Mouse (Mus musculus) heart, embryonic 15.5 days (tissue): Measurements from ENCODE around the gene Agxt. TPM values are rescaled to one million over a fixed set of nuclear protein-coding genes. Genes with fewer than 3 reads are reported as not detected.

ENCODE experiments used
- ATAC-seq: fragments of 200-750 bp; cut with Nextera tagmentation; replicated peaks from 2 replicates; pipeline ENCODE4 v1.8.0; 2017; ENCODE audit warnings: low read depth, moderate TSS enrichment; ENCODE audit not compliant: insufficient number of reproducible peaks, insufficient read depth, low FRiP score
- H3K27ac ChIP-seq: fragments of 300-500 bp; sonication (generic); 2 replicates; pipeline ENCODE4 v1.5.1; 2015; ENCODE audit warnings: mild to moderate bottlenecking, inconsistent platforms
- H3K27me3 ChIP-seq: fragments of 300-500 bp; sonication (generic); 2 replicates; pipeline ENCODE4 v1.6.1; 2015; ENCODE audit warnings: inconsistent platforms
- H3K36me3 ChIP-seq: fragments of 300-500 bp; sonication (generic); 2 replicates; pipeline ENCODE4 v1.6.1; 2015; ENCODE audit warnings: mild to moderate bottlenecking, inconsistent platforms
- H3K4me1 ChIP-seq: fragments of 300-500 bp; sonication (generic); replicated peaks from 2 replicates; pipeline ENCODE4 v1.6.1; 2015; ENCODE audit warnings: inconsistent platforms
- H3K4me2 ChIP-seq: fragments of 300-500 bp; sonication (generic); 2 replicates; pipeline ENCODE4 v1.6.1; 2015; ENCODE audit warnings: inconsistent platforms, mild to moderate bottlenecking, moderate library complexity
- H3K4me3 ChIP-seq: fragments of 300-500 bp; sonication (generic); 2 replicates; pipeline ENCODE4 v1.5.1; 2015; ENCODE audit warnings: mild to moderate bottlenecking, inconsistent platforms
- H3K9ac ChIP-seq: fragments of 300-500 bp; sonication (generic); 2 replicates; pipeline ENCODE4 v1.6.1; 2015; ENCODE audit warnings: mild to moderate bottlenecking, inconsistent platforms
- H3K9me3 ChIP-seq: fragments of 300-500 bp; sonication (generic); replicated peaks from 2 replicates; pipeline ENCODE4 v1.6.1; 2016; ENCODE audit warnings: inconsistent platforms
- WGBS: fragments of 180-500 bp; shearing (Covaris S2); methylation state at CpG from one replicate; pipeline ENCODE4 v1.1.7; 2015; ENCODE audit warnings: mixed read lengths; 5-methylcytosine and 5-hydroxymethylcytosine counted together
- polyA plus RNA-seq: library from polyadenylated mRNA; unstranded; fragments of >200 nt; fragmentation: Nextera tagmentation; extraction: Ambion mirVana; gene quantifications from 2 replicates; pipeline ENCODE4 v1.2.1, GENCODE M21; 2015

The Agxt gene
- polyA plus RNA-seq, 1 experiment from 2014 or later = not detected

DNA sequence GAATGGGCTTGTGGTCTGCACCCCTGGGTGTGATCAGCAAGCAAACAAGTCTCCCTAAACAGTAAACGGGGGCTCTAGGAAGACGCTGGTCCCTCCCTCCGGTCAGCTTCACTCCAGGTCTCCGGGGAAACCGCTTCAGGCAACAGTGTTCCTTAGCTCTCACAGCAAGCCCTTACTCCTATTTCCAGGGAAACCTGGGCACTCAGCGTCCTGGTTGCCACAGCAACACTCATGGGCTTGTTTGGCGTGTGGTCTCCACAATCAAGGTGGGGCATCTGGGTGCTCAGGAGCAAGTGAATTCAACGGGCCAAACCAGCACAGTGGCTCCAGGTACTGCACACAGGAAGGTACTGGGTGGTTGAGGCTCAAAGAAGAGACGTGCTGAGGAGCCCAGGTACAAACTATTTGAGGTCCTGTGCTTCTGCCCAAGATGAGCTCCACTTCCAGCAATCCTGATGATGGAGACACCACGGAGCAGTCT, 33.3 kb downstream of the Agxt start, which contains the start of gene Crocc2:
Gene Crocc2 (plus strand): TSS at position 431 of the 481 bp plus-strand sequence.
- Histone ChIP-seq H3K27me3 (peaks cover 53% of the 10 kb centered on the region), H3K36me3 (no peaks in the 10 kb centered on the region), H3K4me2 (no peak within 1 kb of the TSS), H3K9ac (no peak within 1 kb of the TSS), H3K4me1 (no peaks in the 10 kb centered on the region), H3K27ac (no peak within 1 kb of the TSS), H3K4me3 (no peak within 1 kb of the TSS), H3K9me3 (no peaks in the 10 kb centered on the region)
- WGBS = 49% methylated on average over 10 of the region's 10 CpGs
- ATAC-seq = no peak

GRCm38 (mm10) chr1:93173665-93174064, 38.6 kb downstream of the Agxt start:
- Histone ChIP-seq H3K36me3 (no peaks in the 10 kb centered on the region), H3K9me3 (no peaks in the 10 kb centered on the region), H3K27ac (no peak overlapping the region), H3K4me3 (no peak overlapping the region), H3K4me2 (no peak overlapping the region), H3K9ac (no peak overlapping the region), H3K27me3 (peaks cover 65% of the 10 kb centered on the region), H3K4me1 (peaks cover 16% of the 10 kb centered on the region)
- WGBS = 50% methylated on average over 4 of the region's 4 CpGs
- ATAC-seq = no peak

DNA sequence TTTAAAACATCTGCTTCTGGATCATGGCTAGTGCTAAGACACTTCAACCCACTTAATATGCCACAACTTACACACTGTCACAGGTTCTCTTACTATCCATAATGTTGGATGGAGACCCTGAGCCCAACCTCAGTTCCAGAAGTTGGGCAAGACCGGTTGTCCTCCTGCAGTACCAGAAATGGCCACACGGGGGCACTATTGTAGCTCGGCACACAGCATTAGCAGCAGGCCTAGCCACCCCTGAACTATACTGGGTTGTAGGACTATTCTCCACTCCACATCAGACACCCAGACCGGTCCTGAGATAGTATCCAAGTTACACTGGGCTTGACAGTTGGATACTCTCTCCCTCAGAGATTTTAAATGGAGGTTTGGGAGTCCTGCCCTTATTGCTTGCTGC, 39.4 kb downstream of the Agxt start:
- Histone ChIP-seq H3K36me3 (no peaks in the 10 kb centered on the region), H3K27ac (no peak overlapping the region), H3K4me1 (peaks cover 16% of the 10 kb centered on the region), H3K9ac (no peak overlapping the region), H3K9me3 (no peaks in the 10 kb centered on the region), H3K4me3 (no peak overlapping the region), H3K4me2 (no peak overlapping the region), H3K27me3 (peaks cover 65% of the 10 kb centered on the region)
- under 1% methylated on average over 4 of the region's 4 CpGs for WGBS
- ATAC-seq = no peak

GRCm38 (mm10) chr1:93175849-93176248, 40.8 kb downstream of the Agxt start:
- 16% methylated on average over 6 of the region's 6 CpGs for WGBS
- Histone ChIP-seq H3K4me1 (peaks cover 16% of the 10 kb centered on the region), H3K27ac (no peak overlapping the region), H3K9me3 (no peaks in the 10 kb centered on the region), H3K27me3 (peaks cover 57% of the 10 kb centered on the region), H3K4me3 (no peak overlapping the region), H3K36me3 (no peaks in the 10 kb centered on the region), H3K9ac (no peak overlapping the region), H3K4me2 (peak overlapping the region; percentile 77)
- no peak for ATAC-seq

- H3K9ac ChIP-seq = peak overlapping the region; percentile 49
Measured at GRCm38 (mm10) chr1:93176525-93177332, 41.7 kb downstream of the Agxt start.

GRCm38 (mm10) chr1:93182281-93182680, 47.2 kb downstream of the Agxt start:
- Histone ChIP-seq H3K4me3 (no peak overlapping the region), H3K27me3 (peaks cover 36% of the 10 kb centered on the region), H3K4me2 (no peak overlapping the region), H3K4me1 (peaks cover 2% of the 10 kb centered on the region; the same call in 1 of the 2 replicates), H3K36me3 (no peaks in the 10 kb centered on the region), H3K9me3 (no peaks in the 10 kb centered on the region), H3K9ac (no peak overlapping the region), H3K27ac (no peak overlapping the region)
- no peak for ATAC-seq
- WGBS = 79% methylated on average over 7 of the region's 7 CpGs

More at GRCm38 (mm10) chr1:93176525-93177332, 41.7 kb downstream of the Agxt start:
- peak; percentile 63 for ATAC-seq
- Histone ChIP-seq H3K9me3 (no peaks in the 10 kb centered on the region), H3K4me2 (peak overlapping the region; percentile 77), H3K27ac (peak overlapping the region; percentile 67), H3K4me1 (peaks cover 16% of the 10 kb centered on the region), H3K4me3 (peak overlapping the region; percentile 44), H3K36me3 (no peaks in the 10 kb centered on the region), H3K27me3 (peaks cover 52% of the 10 kb centered on the region)
- WGBS = 5% methylated on average over 35 of the region's 44 CpGs

DNA sequence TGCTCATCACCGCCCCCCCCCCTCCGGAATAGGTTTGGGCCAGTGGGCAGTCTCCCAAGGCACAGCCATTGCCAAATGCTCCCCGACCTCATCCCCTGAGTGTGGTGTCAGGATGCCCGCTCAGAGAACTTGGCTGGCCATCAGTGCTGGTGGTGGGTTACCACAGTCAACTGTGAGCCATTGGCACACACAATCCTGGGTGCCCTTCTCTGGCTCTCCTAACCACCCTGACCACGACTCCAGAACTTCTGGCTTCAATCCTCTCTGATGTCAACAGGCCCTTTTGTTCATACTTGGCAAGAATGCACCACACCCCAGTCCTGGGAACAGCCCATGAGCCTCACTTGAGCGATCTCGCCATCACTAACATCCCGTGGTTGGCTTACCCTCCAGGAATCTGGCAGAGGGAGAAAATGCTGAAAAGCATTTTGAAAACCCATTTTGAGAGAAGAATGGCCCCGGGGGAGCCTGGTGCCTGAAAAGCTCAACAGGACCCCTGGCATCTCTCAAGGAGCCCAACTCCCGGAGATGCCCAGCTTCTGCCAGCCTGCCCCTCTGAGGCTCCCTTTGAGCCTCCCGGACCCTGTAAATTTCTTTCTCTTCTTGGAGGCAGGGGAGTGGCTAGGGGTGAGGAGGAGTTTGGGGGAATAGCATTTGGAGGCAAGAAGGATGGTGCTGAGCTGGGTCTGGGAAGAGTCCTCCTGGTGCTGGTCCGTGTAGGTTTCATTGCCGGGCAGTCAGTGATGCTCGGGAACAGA, 49.2 kb downstream of the Agxt start:
- no peak for ATAC-seq
- WGBS = 64% methylated on average over 14 of the region's 14 CpGs

DNA sequence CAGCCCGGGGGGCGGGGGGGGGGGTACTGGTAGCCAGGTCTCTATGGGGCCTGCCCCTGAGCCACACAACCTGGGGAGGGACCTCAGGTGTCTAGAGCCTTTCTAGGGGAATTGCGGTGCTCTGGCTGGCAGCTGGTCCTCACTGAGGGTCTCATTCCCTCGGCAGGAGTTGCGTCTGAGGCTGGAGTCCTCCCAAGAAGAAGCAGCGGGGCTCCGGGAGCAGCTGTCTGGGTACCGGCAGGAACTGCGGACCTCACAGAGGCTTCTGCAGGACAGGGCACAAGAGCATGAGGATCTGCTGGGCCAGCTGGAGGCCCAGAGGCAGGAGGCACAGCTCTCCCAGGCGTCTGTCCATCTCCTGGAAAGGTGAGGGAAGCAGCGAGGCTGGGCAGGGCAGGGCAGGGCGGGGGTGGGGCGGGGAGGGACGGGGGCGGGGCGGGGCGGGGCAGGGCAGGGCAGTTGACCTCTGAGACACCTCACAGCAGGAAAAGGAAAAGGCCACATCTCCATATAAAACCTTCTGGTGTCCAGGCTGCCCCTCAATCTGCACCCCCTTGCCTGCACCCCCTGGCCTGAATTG, 55.8 kb downstream of the Agxt start:
- H3K4me2 ChIP-seq = no peak overlapping the region
- H3K36me3 ChIP-seq = no peaks in the 10 kb centered on the region

More for the DNA sequence above, 49.2 kb downstream of the Agxt start:
- Histone ChIP-seq H3K4me3 (no peak overlapping the region), H3K9ac (no peak overlapping the region), H3K27me3 (peaks cover 46% of the 10 kb centered on the region), H3K4me2 (no peak overlapping the region), H3K9me3 (no peaks in the 10 kb centered on the region), H3K4me1 (no peaks in the 10 kb centered on the region), H3K27ac (no peak overlapping the region), H3K36me3 (no peaks in the 10 kb centered on the region)

GRCm38 (mm10) chr1:93194961-93195360, 59.9 kb downstream of the Agxt start:
- Histone ChIP-seq H3K9me3 (no peaks in the 10 kb centered on the region), H3K36me3 (no peaks in the 10 kb centered on the region), H3K27ac (no peak overlapping the region), H3K4me2 (no peak overlapping the region), H3K4me1 (no peaks in the 10 kb centered on the region), H3K9ac (no peak overlapping the region), H3K27me3 (peaks cover 27% of the 10 kb centered on the region), H3K4me3 (no peak overlapping the region)
- 82% methylated on average over 3 of the region's 3 CpGs for WGBS
- ATAC-seq = no peak

More for the DNA sequence above, 55.8 kb downstream of the Agxt start:
- WGBS = 21% methylated on average over 15 of the region's 17 CpGs
- H3K9ac ChIP-seq = no peak overlapping the region
- no peaks in the 10 kb centered on the region for H3K4me1 ChIP-seq
- no peak for ATAC-seq
- H3K27me3 ChIP-seq = peaks cover 58% of the 10 kb centered on the region
- no peak overlapping the region for H3K4me3 ChIP-seq
- H3K9me3 ChIP-seq = no peaks in the 10 kb centered on the region
- no peak overlapping the region for H3K27ac ChIP-seq
